In genomic region chr7:113591557-113592354, GRCm38 (mm10) we compare ENCODE assay signal across 18 mouse cellular contexts.
A peak's percentile ranks its signal among the peaks of the same experiment; 100 is the strongest.
DNase-seq lines count a peak whose midpoint lies in the region; ATAC-seq lines count a peak whose summit lies in the region.
"Had no signal": no experiment of that assay in that cellular context is flagged by ENCODE, and none has a peak within 500 bp of the region (broad histone marks: within the 10 kb centered on the region; RNA-seq: fewer than 3 reads in every experiment).

No protein-coding gene starts in this region.

- H3K4me3 ChIP-seq in hindbrain, embryonic 11.5 days (ENCODE audit: low read depth, low read length), result no peak overlapping the region
- H3K4me3 ChIP-seq: erythroblast, embryonic 14.5 days; limb, embryonic 13.5 days; midbrain, embryonic 13.5 days; neural tube, embryonic 12.5 days had no signal

- H3K4me2 ChIP-seq in hindbrain, embryonic 11.5 days (replicated peaks; ENCODE audit: low read depth, low read length), result no peak overlapping the region
- H3K4me2 ChIP-seq: limb, embryonic 13.5 days; midbrain, embryonic 13.5 days; neural tube, embryonic 12.5 days had no signal

- H3K9me3 ChIP-seq in hindbrain, embryonic 11.5 days (ENCODE audit: control insufficient read depth, low read length), result no peaks in the 10 kb centered on the region
- H3K9me3 ChIP-seq: limb, embryonic 13.5 days; midbrain, embryonic 13.5 days; neural tube, embryonic 12.5 days had no signal

- 0 out of 2 replicates have a peak, but pooled peaks have one; percentile 12 for ATAC-seq in megakaryocyte progenitor cell, adult 5-6 weeks (replicated peaks; ENCODE audit: poor library complexity)
- ATAC-seq in hindbrain, embryonic 11.5 days (ENCODE audit: low FRiP score), result no peak
- ATAC-seq: forebrain, embryonic 14.5 days; hindbrain, postnatal 0 days; midbrain, embryonic 13.5 days had no signal

- no peak overlapping the region for H3K9ac ChIP-seq in hindbrain, embryonic 11.5 days (ENCODE audit: low read depth, low read length)
- H3K9ac ChIP-seq: limb, embryonic 13.5 days; liver, embryonic 14.5 days; midbrain, embryonic 13.5 days; neural tube, embryonic 12.5 days had no signal

- no peaks in the 10 kb centered on the region for H3K27me3 ChIP-seq in hindbrain, embryonic 11.5 days (ENCODE audit: control insufficient read depth, insufficient read depth, low read length)
- H3K27me3 ChIP-seq: limb, embryonic 13.5 days; midbrain, embryonic 13.5 days; neural tube, embryonic 12.5 days had no signal

- WGBS in hindbrain, embryonic 11.5 days, result 81% methylated on average over 9 of the region's 9 CpGs

- peak; percentile 35 for DNase-seq in kidney, adult 9 months
- no peak for DNase-seq in kidney, postnatal 14 days
- DNase-seq in 3T3-L1 (ENCODE audit: low read depth, low spot score) (peak; percentile 6), MEL-GATA-1-ER (ENCODE audit: extremely low read depth, low read depth) (peak; percentile 66)
- DNase-seq in hindbrain, embryonic 11.5 days (ENCODE audit: low spot score), result no peak
- DNase-seq in adrenal gland, postnatal 25 days, result no peak
- DNase-seq: cerebellum, adult 2 months; gastrocnemius, postnatal 14 days; layer of hippocampus, postnatal 36 days; thymus, adult 2 months had no signal

- H3K4me1 ChIP-seq in hindbrain, embryonic 11.5 days (replicated peaks; ENCODE audit: control insufficient read depth, insufficient read depth, low read length), result 0 out of 2 replicates have a peak, but pooled peaks cover 2% of the 10 kb centered on the region
- H3K4me1 ChIP-seq: limb, embryonic 13.5 days; midbrain, embryonic 13.5 days; neural tube, embryonic 12.5 days had no signal

- no peaks in the 10 kb centered on the region for H3K36me3 ChIP-seq in hindbrain, embryonic 11.5 days (ENCODE audit: control insufficient read depth, insufficient read depth, low read length)
- H3K36me3 ChIP-seq: limb, embryonic 13.5 days; midbrain, embryonic 13.5 days; neural tube, embryonic 12.5 days had no signal

- no peak overlapping the region for H3K27ac ChIP-seq in hindbrain, embryonic 11.5 days (ENCODE audit: low read depth, low read length)
- H3K27ac ChIP-seq: hindbrain, postnatal 0 days; limb, embryonic 13.5 days; liver, embryonic 14.5 days; midbrain, embryonic 13.5 days; neural tube, embryonic 12.5 days had no signal

Comparison
In these comparisons a context has a peak if more than half of its experiments do, and no peak if none do; other contexts are left out.
1. DNase-seq: peak in kidney, adult 9 months (single experiment), 3T3-L1 (single experiment) and MEL-GATA-1-ER (single experiment); none in kidney, postnatal 14 days (single experiment), hindbrain, embryonic 11.5 days (single experiment) and adrenal gland, postnatal 25 days (single experiment).